Mouse (Mus musculus) C2C12 (cell line): ENCODE measurements at regions not wholly inside any gene's neighbourhood (a gene's known extent, or its start where the extent isn't known, plus 50 kb on each side); places are given as distances from the start of the nearest gene placed in this dataset.

Experiments
- CEBPB ChIP-seq: IDR thresholded peaks from one replicate; pipeline ENCODE4 v1.6.1; 2011; ENCODE audit warnings: low read depth, mild to moderate bottlenecking, control low read depth, moderate library complexity
- CTCF ChIP-seq: IDR thresholded peaks from one replicate; pipeline ENCODE4 v1.5.1; 2011; ENCODE audit not compliant: control insufficient read depth, insufficient read depth, insufficient read length
- MYOD1 ChIP-seq: IDR thresholded peaks from one replicate; pipeline ENCODE4 v1.6.1; 2011; ENCODE audit warnings: low read depth; ENCODE audit not compliant: control insufficient read depth, insufficient read length
- USF1 ChIP-seq: IDR thresholded peaks from one replicate; pipeline ENCODE4 v1.6.1; 2011; ENCODE audit warnings: low read depth, mild to moderate bottlenecking, control low read depth, moderate library complexity

DNA sequence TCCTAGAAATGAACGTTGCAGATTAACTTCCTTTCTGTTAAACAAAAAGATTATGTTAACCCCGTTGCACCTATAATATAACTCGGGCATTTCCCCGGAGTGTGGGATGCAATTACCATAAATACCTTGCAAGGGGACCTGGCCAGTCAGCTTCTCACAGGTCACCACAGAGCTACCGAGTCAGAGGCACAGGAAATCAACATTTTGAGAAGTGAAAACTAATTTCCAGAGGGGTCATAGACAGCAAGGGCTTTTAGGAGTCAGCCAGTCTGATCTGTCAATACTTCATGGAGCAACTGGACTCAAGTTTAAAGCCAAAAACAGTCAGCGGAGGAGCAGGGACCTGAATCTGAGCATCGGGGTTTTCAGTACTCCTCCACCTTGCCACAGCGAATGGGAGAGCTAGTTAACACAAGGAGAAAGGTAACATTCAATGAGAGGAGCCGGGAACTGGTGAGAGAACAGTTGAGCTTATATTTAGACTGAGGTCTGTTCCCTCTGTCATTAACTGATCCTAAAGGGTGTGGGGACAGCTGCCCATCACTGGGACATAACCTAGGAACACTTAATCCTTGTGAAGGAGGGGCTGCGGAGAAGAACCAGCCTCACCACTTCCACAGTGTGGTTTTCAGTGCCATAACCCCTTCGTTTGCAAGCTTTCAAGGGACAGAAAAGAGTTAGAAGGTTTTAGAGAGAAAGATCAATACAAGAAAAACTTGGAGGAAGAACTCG lies 105.9 kb downstream of the Nufip1 start:
- TF ChIP-seq CTCF (no peak), CEBPB (no peak), USF1 (no peak), MYOD1 (no peak)
